Comparison of ENCODE assay signal across 9 mouse cellular contexts in the genomic region with DNA sequence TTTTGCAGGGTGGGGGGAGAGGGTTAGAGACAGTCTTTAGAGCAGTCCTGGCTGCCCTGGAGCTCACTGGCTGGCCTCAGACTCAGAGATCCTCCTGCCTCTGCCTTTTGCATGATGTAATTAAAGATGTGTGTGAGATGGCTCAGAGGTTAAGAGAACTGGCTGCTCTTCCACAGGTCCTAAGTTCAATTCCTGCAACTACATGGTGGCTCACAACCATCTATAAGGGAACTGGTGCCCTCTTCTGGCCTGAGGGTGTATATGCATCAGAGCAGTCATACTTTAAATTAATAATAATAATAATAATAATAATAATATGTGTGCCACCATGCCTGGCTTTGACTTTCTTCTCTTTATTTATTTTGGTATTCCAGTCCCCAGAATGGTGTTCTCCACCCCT. TPM values are rescaled to one million over a fixed set of nuclear protein-coding genes. Genes with fewer than 3 reads are reported as not detected.
A peak's percentile ranks its signal among the peaks of the same experiment; 100 is the strongest.
DNase-seq lines count a peak whose midpoint lies in the region; ATAC-seq and TF ChIP-seq lines count a peak whose summit lies in the region.
"Had no signal": no experiment of that assay in that cellular context is flagged by ENCODE, and none has a peak within 500 bp of the region (broad histone marks: within the 10 kb centered on the region; RNA-seq: fewer than 3 reads in every experiment).

No protein-coding gene starts in this region.

- no peak overlapping the region for H3K9ac ChIP-seq in forebrain, postnatal 0 days
- no peak overlapping the region for H3K9ac ChIP-seq in forebrain, embryonic 15.5 days (replicated peaks)

- H3K9me3 ChIP-seq in forebrain, postnatal 0 days (ENCODE audit: low read length), result 0 out of 2 replicates have a peak, but pooled peaks cover 4% of the 10 kb centered on the region
- no peaks in the 10 kb centered on the region for H3K9me3 ChIP-seq in forebrain, embryonic 15.5 days

- peaks cover 12% of the 10 kb centered on the region for H3K4me1 ChIP-seq in forebrain, postnatal 0 days (ENCODE audit: insufficient read depth)
- peaks cover 12% of the 10 kb centered on the region for H3K4me1 ChIP-seq in forebrain, embryonic 15.5 days

- DNase-seq in forebrain, postnatal 0 days, result peak; percentile 25
- peak; percentile 79 for DNase-seq in 416B (ENCODE audit: low read depth)
- peak; percentile 47 for DNase-seq in T-cell, adult 2 months (ENCODE audit: low spot score)
- DNase-seq in lung, postnatal 14 days, result peak; percentile 35
- no peak for DNase-seq in frontal cortex, adult 2 months (ENCODE audit: extremely low spot score in 1 of 2, low spot score in 1 of 2)
- DNase-seq in right cerebral cortex, adult 18-20 months, result no peak
- DNase-seq in testis, postnatal 14 days (ENCODE audit: low spot score), result no peak

- no peak overlapping the region for H3K4me2 ChIP-seq in forebrain, postnatal 0 days (ENCODE audit: low read depth)
- no peak overlapping the region for H3K4me2 ChIP-seq in forebrain, embryonic 15.5 days (replicated peaks)

- H3K36me3 ChIP-seq in forebrain, postnatal 0 days (ENCODE audit: insufficient read depth), result no peaks in the 10 kb centered on the region
- no peaks in the 10 kb centered on the region for H3K36me3 ChIP-seq in forebrain, embryonic 15.5 days

- no peaks in the 10 kb centered on the region for H3K27me3 ChIP-seq in forebrain, postnatal 0 days (ENCODE audit: insufficient read depth, low read length)
- no peaks in the 10 kb centered on the region for H3K27me3 ChIP-seq in forebrain, embryonic 15.5 days

- ATAC-seq in forebrain, postnatal 0 days, result no peak
- ATAC-seq in forebrain, embryonic 15.5 days (replicated peaks), result no peak

- H3K4me3 ChIP-seq in forebrain, postnatal 0 days (ENCODE audit: low read depth, low read length), result no peak overlapping the region
- no peak overlapping the region for H3K4me3 ChIP-seq in forebrain, embryonic 15.5 days

- TF ChIP-seq CTCF in forebrain, postnatal 0 days (IDR thresholded peaks at IDR 0.05; ENCODE audit: low read depth), result peak; percentile 39

- no peak overlapping the region for H3K27ac ChIP-seq in forebrain, postnatal 0 days (ENCODE audit: low read depth, low read length)
- H3K27ac ChIP-seq in forebrain, embryonic 15.5 days (replicated peaks), result no peak overlapping the region

RNA-seq across cellular contexts. Expression of a gene that starts 3.8 kb away (rescaled TPM):
- 32.2 and 41.9 TPM in 2 replicates for total RNA-seq in forebrain, postnatal 0 days (2014; rRNA removed)
- polyA plus RNA-seq in forebrain, postnatal 0 days (2015; fragmentation: Nextera tagmentation; extraction: Ambion mirVana), result 30.9 and 31.6 TPM in 2 replicates
- 27.5 and 31.5 TPM in 2 replicates for polyA plus RNA-seq in forebrain, embryonic 15.5 days (2015; fragmentation: Nextera tagmentation; extraction: Ambion mirVana)
- polyA plus RNA-seq in frontal cortex, adult 2 months (2012; rRNA removed), result 59.8 and 64.9 TPM in 2 replicates

RNA-seq across cellular contexts. Expression of a gene that starts 8.8 kb away (rescaled TPM):
- total RNA-seq in forebrain, postnatal 0 days (2014; rRNA removed), result not detected in 2 replicates
- not detected in 2 replicates for polyA plus RNA-seq in forebrain, postnatal 0 days (2015; fragmentation: Nextera tagmentation; extraction: Ambion mirVana)
- not detected in 2 replicates for polyA plus RNA-seq in forebrain, embryonic 15.5 days (2015; fragmentation: Nextera tagmentation; extraction: Ambion mirVana)
- polyA plus RNA-seq in frontal cortex, adult 2 months (2012; rRNA removed), result not detected in 2 replicates
- polyA plus RNA-seq: stomach, embryonic 14.5 days had no signal

RNA-seq across cellular contexts. Expression of a gene that starts 23.8 kb away (rescaled TPM):
- total RNA-seq in forebrain, postnatal 0 days (2014; rRNA removed), result 69.4 and 75.6 TPM in 2 replicates
- polyA plus RNA-seq in forebrain, postnatal 0 days (2015; fragmentation: Nextera tagmentation; extraction: Ambion mirVana), result 46.4 and 61.3 TPM in 2 replicates
- 66.9 and 67.4 TPM in 2 replicates for polyA plus RNA-seq in forebrain, embryonic 15.5 days (2015; fragmentation: Nextera tagmentation; extraction: Ambion mirVana)
- polyA plus RNA-seq in frontal cortex, adult 2 months (2012; rRNA removed), result 52.2 and 64.5 TPM in 2 replicates

RNA-seq across cellular contexts. Expression of a gene that starts 28.7 kb away (rescaled TPM):
- total RNA-seq in forebrain, postnatal 0 days (2014; rRNA removed), result 12.9 and 21.1 TPM in 2 replicates
- polyA plus RNA-seq in forebrain, postnatal 0 days (2015; fragmentation: Nextera tagmentation; extraction: Ambion mirVana), result 17.6 and 20.0 TPM in 2 replicates
- polyA plus RNA-seq in forebrain, embryonic 15.5 days (2015; fragmentation: Nextera tagmentation; extraction: Ambion mirVana), result 4.1 and 6.7 TPM in 2 replicates
- 18.5 and 30.4 TPM in 2 replicates for polyA plus RNA-seq in frontal cortex, adult 2 months (2012; rRNA removed)

Comparison
In these comparisons a context has a peak if more than half of its experiments do, and no peak if none do; other contexts are left out.
1. DNase-seq: peak in forebrain, postnatal 0 days (single experiment), 416B (single experiment), T-cell, adult 2 months (single experiment) and lung, postnatal 14 days (single experiment); none in frontal cortex, adult 2 months (0 of 2), right cerebral cortex, adult 18-20 months (single experiment) and testis, postnatal 14 days (single experiment).